Mouse (Mus musculus): Measurements from ENCODE around the gene Olfr1186. TPM values are rescaled to one million over a fixed set of nuclear protein-coding genes. Genes with fewer than 3 reads are reported as not detected.

Olfr1186 gene
- polyA plus RNA-seq (2015; fragmentation: Illumina TruSeq; extraction: RNeasy Lipid Tissue Mini Kit (QIAGEN cat#74804); ENCODE audit: insufficient read depth, low replicate concordance): not detected

DNA sequence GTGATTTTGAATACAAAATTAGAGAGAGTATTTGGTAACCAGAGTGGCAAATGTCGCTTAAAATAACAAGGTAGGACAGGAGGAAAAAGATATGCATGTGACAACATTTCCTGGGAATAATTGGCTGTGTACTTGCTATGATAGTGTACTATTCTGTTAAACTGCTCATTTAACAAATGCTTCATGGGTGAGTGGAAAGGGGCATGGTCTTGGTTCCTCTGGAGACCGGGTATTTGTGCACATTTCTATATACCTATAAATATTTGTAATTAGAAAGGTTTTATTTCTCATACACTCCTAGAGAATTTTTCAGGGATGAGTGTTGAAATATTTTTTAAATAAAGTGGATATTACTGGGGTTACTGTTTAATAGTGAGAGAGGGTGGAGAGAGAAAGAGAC is at the start of gene Olfr1186:
Gene Olfr1186, plus strand, starts transcription at position 301 of the 400 bp plus-strand sequence.

DNA sequence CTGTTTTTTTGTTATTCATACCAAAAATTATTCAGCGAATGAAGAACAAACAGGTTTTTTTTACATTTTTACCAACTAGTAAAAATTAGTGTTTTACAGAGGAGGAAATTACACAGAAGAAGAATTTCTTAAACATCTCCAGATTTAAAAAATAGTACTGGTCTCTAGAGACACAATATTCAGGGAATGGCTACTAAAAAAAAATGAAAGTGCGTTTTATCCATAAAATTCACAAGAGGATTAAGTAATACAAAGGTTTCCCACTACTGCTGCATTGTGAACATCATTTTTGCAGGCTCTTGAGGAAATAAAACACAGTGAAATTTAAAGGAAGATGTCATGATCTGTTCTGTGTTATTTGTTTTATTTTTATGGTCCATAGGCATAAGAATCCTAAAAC is 35.1 kb upstream of the Olfr1186 start, which contains the start of gene Olfr1184:
Gene Olfr1184, plus strand, starts transcription at position 301 of the 400 bp plus-strand sequence.

DNA sequence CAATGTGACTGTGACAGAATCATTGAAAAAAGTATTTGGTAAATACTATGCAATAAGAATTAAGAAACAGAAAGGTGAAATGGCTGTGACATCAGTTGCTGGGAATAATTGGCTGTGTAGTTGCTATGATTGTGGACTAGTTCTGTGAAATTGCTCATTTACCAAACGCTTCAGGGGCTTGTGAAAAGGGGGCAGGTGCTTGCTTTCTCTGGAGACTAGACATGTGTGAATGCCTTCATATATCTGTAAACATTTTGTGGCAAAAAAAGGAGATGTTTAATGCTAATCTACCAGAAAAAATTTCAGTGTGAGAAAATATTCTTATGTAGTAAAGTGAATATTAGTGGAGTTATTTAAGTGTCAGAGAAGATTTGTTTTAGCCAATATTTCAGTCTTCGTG is 25.3 kb upstream of the Olfr1186 start, which contains the start of gene Olfr1185-ps1:
Gene Olfr1185-ps1, plus strand, starts transcription at position 301 of the 400 bp plus-strand sequence.

DNA sequence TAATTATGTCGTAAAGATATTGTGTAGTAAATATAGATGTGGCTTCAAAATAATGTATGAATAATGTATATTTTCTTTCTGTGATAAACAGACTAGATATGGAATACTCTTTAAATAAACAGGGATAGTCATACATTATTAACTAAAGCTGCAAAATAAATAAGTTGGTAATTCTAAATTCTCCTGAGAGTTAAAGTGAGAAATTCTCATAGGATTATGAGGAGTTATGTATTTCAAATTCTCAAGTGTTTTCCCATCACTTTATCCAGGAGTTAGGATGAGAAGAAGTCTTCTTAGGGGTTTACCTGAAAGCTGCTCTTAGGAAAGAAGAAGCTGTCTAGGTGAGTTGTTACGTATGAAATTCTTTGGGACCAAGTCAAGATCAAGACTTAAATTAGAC is 38.3 kb downstream of the Olfr1186 start, which contains the start of gene Olfr1188:
Gene Olfr1188, plus strand, starts transcription at position 301 of the 400 bp plus-strand sequence.

Other genes with a start within 250 kb of the Olfr1186 start
- gene Olfr1173, start 238.7 kb upstream of the Olfr1186 start, polyA plus RNA-seq (2015; fragmentation: Illumina TruSeq; extraction: RNeasy Lipid Tissue Mini Kit (QIAGEN cat#74804); ENCODE audit: insufficient read depth, low replicate concordance): not detected
- not detected for gene Olfr1174-ps, start 203.4 kb upstream of the Olfr1186 start, polyA plus RNA-seq (2015; fragmentation: Illumina TruSeq; extraction: RNeasy Lipid Tissue Mini Kit (QIAGEN cat#74804); ENCODE audit: insufficient read depth, low replicate concordance)
- not detected for gene Olfr1175-ps, start 191.3 kb upstream of the Olfr1186 start, polyA plus RNA-seq (2015; fragmentation: Illumina TruSeq; extraction: RNeasy Lipid Tissue Mini Kit (QIAGEN cat#74804); ENCODE audit: insufficient read depth, low replicate concordance)
- not detected for gene Olfr1176, start 181.8 kb upstream of the Olfr1186 start, polyA plus RNA-seq (2015; fragmentation: Illumina TruSeq; extraction: RNeasy Lipid Tissue Mini Kit (QIAGEN cat#74804); ENCODE audit: insufficient read depth, low replicate concordance)
- gene Olfr1177-ps, start 172.1 kb upstream of the Olfr1186 start, polyA plus RNA-seq (2015; fragmentation: Illumina TruSeq; extraction: RNeasy Lipid Tissue Mini Kit (QIAGEN cat#74804); ENCODE audit: insufficient read depth, low replicate concordance): not detected
- gene Olfr1178, start 131.5 kb upstream of the Olfr1186 start, polyA plus RNA-seq (2015; fragmentation: Illumina TruSeq; extraction: RNeasy Lipid Tissue Mini Kit (QIAGEN cat#74804); ENCODE audit: insufficient read depth, low replicate concordance): not detected
- not detected for gene Olfr1179, start 112.1 kb upstream of the Olfr1186 start, polyA plus RNA-seq (2015; fragmentation: Illumina TruSeq; extraction: RNeasy Lipid Tissue Mini Kit (QIAGEN cat#74804); ENCODE audit: insufficient read depth, low replicate concordance)
- gene Olfr1180, start 99.4 kb upstream of the Olfr1186 start, polyA plus RNA-seq (2015; fragmentation: Illumina TruSeq; extraction: RNeasy Lipid Tissue Mini Kit (QIAGEN cat#74804); ENCODE audit: insufficient read depth, low replicate concordance): not detected
- not detected for gene Olfr1181, start 92.4 kb upstream of the Olfr1186 start, polyA plus RNA-seq (2015; fragmentation: Illumina TruSeq; extraction: RNeasy Lipid Tissue Mini Kit (QIAGEN cat#74804); ENCODE audit: insufficient read depth, low replicate concordance)
- gene Gm13757, start 69.4 kb upstream of the Olfr1186 start, polyA plus RNA-seq (2015; fragmentation: Illumina TruSeq; extraction: RNeasy Lipid Tissue Mini Kit (QIAGEN cat#74804); ENCODE audit: insufficient read depth, low replicate concordance): not detected
- not detected for gene Olfr1183, start 63.7 kb upstream of the Olfr1186 start, polyA plus RNA-seq (2015; fragmentation: Illumina TruSeq; extraction: RNeasy Lipid Tissue Mini Kit (QIAGEN cat#74804); ENCODE audit: insufficient read depth, low replicate concordance)
- not detected for gene Olfr1184, start 35.0 kb upstream of the Olfr1186 start, polyA plus RNA-seq (2015; fragmentation: Illumina TruSeq; extraction: RNeasy Lipid Tissue Mini Kit (QIAGEN cat#74804); ENCODE audit: insufficient read depth, low replicate concordance)
- not detected for gene Olfr1185-ps1, start 25.2 kb upstream of the Olfr1186 start, polyA plus RNA-seq (2015; fragmentation: Illumina TruSeq; extraction: RNeasy Lipid Tissue Mini Kit (QIAGEN cat#74804); ENCODE audit: insufficient read depth, low replicate concordance)
- not detected for gene Olfr1188, start 38.4 kb downstream of the Olfr1186 start, polyA plus RNA-seq (2015; fragmentation: Illumina TruSeq; extraction: RNeasy Lipid Tissue Mini Kit (QIAGEN cat#74804); ENCODE audit: insufficient read depth, low replicate concordance)
- gene Olfr1189, start 67.9 kb downstream of the Olfr1186 start, polyA plus RNA-seq (2015; fragmentation: Illumina TruSeq; extraction: RNeasy Lipid Tissue Mini Kit (QIAGEN cat#74804); ENCODE audit: insufficient read depth, low replicate concordance): not detected
- not detected for gene Olfr1191-ps1, start 122.0 kb downstream of the Olfr1186 start, polyA plus RNA-seq (2015; fragmentation: Illumina TruSeq; extraction: RNeasy Lipid Tissue Mini Kit (QIAGEN cat#74804); ENCODE audit: insufficient read depth, low replicate concordance)
- gene Olfr1192-ps1, start 130.0 kb downstream of the Olfr1186 start, polyA plus RNA-seq (2015; fragmentation: Illumina TruSeq; extraction: RNeasy Lipid Tissue Mini Kit (QIAGEN cat#74804); ENCODE audit: insufficient read depth, low replicate concordance): not detected
- not detected for gene Olfr1193, start 157.1 kb downstream of the Olfr1186 start, polyA plus RNA-seq (2015; fragmentation: Illumina TruSeq; extraction: RNeasy Lipid Tissue Mini Kit (QIAGEN cat#74804); ENCODE audit: insufficient read depth, low replicate concordance)
- not detected for gene Olfr1195, start 170.6 kb downstream of the Olfr1186 start, polyA plus RNA-seq (2015; fragmentation: Illumina TruSeq; extraction: RNeasy Lipid Tissue Mini Kit (QIAGEN cat#74804); ENCODE audit: insufficient read depth, low replicate concordance)
- gene Olfr1196, start 186.0 kb downstream of the Olfr1186 start, polyA plus RNA-seq (2015; fragmentation: Illumina TruSeq; extraction: RNeasy Lipid Tissue Mini Kit (QIAGEN cat#74804); ENCODE audit: insufficient read depth, low replicate concordance): not detected
- gene Olfr1197, start 213.8 kb downstream of the Olfr1186 start, polyA plus RNA-seq (2015; fragmentation: Illumina TruSeq; extraction: RNeasy Lipid Tissue Mini Kit (QIAGEN cat#74804); ENCODE audit: insufficient read depth, low replicate concordance): not detected
- gene Olfr1198, start 232.8 kb downstream of the Olfr1186 start, polyA plus RNA-seq (2015; fragmentation: Illumina TruSeq; extraction: RNeasy Lipid Tissue Mini Kit (QIAGEN cat#74804); ENCODE audit: insufficient read depth, low replicate concordance): not detected
- gene Olfr1199, start 241.9 kb downstream of the Olfr1186 start, polyA plus RNA-seq (2015; fragmentation: Illumina TruSeq; extraction: RNeasy Lipid Tissue Mini Kit (QIAGEN cat#74804); ENCODE audit: insufficient read depth, low replicate concordance): not detected

Data from spleen, adult 10 weeks (tissue).